Mouse (Mus musculus): ENCODE results near the gene Pld5. TPM values are rescaled to one million over a fixed set of nuclear protein-coding genes. Genes with fewer than 3 reads are reported as not detected.

Gene Pld5
- polyA plus RNA-seq, 1 experiment from 2014 or later: 2.3 TPM

DNA sequence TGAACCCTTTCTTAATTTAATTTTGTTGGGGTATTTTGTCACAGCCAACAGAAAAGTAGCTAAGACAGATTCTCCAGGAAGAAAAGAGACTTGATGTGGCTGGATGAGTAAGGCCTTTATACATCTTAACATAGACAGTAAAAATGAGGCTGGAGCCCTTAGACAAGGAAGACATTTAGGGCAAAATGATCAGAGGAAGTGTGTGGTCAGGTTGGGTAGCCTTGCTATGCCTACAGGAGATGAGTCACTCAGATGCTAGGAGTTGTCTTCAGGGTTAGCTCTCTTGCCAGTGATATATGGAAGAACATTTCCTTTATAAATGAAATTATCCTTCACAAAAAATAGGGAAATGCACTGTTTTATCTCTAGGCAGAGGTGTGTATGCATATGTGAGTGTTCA, 198.3 kb downstream of the Pld5 start:
- Histone ChIP-seq H3K27me3 (replicated peaks) (no peaks in the 10 kb centered on the region), H3K4me3 (no peak overlapping the region), H3K36me3 (no peaks in the 10 kb centered on the region), H3K27ac (no peak overlapping the region), H3K9me3 (no peaks in the 10 kb centered on the region), H3K4me1 (peaks cover 4% of the 10 kb centered on the region; the same call in 1 of the 2 replicates), H3K4me2 (replicated peaks) (no peak overlapping the region), H3K9ac (no peak overlapping the region)
- ATAC-seq (ENCODE audit: low FRiP score, low read depth): no peak

- H3K27ac ChIP-seq: no peak overlapping the region
- no peak overlapping the region for H3K4me3 ChIP-seq
- H3K9me3 ChIP-seq: no peaks in the 10 kb centered on the region
- H3K4me1 ChIP-seq: peaks cover 4% of the 10 kb centered on the region; the same call in 1 of the 2 replicates
- no peak overlapping the region for H3K4me2 ChIP-seq (replicated peaks)
- peak; percentile 38; the same call in 1 of the 2 replicates for ATAC-seq (ENCODE audit: low FRiP score, low read depth)
- H3K36me3 ChIP-seq: no peaks in the 10 kb centered on the region
- no peaks in the 10 kb centered on the region for H3K27me3 ChIP-seq (replicated peaks)
- H3K9ac ChIP-seq: no peak overlapping the region
Measured at GRCm38 (mm10) chr1:176075810-176076209, 199.3 kb downstream of the Pld5 start.

DNA sequence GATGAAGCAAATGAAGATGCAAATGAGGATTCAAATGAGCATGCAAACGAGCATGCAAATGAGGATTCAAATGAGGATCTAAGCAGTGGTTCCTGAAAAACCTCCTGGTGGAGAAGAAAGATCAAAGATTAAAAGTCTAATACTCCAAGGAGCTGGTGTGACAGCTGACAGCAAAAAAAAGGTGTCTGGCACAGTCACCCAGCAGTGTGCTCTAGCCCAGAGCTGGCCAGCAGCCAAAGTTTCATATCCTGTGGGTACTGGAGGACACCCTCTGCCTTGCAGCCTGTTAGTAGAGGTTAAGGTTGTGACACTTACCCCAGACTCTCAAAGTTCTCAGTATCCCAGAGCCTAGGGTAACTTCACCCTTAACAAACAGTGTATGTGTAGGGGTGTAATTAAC, 199.7 kb downstream of the Pld5 start:
- peak; percentile 82; the same call in 1 of the 2 replicates for ATAC-seq (ENCODE audit: low FRiP score, low read depth)
- no peaks in the 10 kb centered on the region for H3K9me3 ChIP-seq
- H3K4me3 ChIP-seq: no peak overlapping the region
- no peak overlapping the region for H3K27ac ChIP-seq
- peaks cover 4% of the 10 kb centered on the region; the same call in 1 of the 2 replicates for H3K4me1 ChIP-seq
- 53% methylated on average over 1 of the region's 1 CpGs for WGBS
- no peak overlapping the region for H3K4me2 ChIP-seq (replicated peaks)
- H3K9ac ChIP-seq: no peak overlapping the region
- no peaks in the 10 kb centered on the region for H3K27me3 ChIP-seq (replicated peaks)
- H3K36me3 ChIP-seq: no peaks in the 10 kb centered on the region

DNA sequence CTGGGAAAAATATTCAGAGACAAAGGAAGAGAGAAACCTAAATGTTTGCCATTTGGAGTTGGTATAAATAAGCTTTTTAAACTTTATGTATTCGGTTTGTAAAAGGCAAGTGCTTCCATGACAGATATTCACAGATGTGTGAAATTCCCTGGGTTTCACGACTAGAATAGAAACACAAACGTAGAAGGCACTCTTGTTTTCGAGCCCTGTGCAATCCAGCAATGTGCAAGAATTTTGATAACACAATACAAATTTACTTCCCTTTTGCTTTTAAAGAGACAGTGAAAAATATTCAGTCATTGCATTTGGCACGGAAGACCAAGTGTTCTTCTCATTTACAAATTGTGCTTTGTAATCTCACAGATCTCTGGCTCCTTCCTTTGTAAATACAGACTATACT, 200.6 kb downstream of the Pld5 start:
- no peak overlapping the region for H3K27ac ChIP-seq
- H3K9me3 ChIP-seq: no peaks in the 10 kb centered on the region
- no peaks in the 10 kb centered on the region for H3K36me3 ChIP-seq
- H3K4me1 ChIP-seq: peaks cover 4% of the 10 kb centered on the region; the same call in 1 of the 2 replicates
- no peaks in the 10 kb centered on the region for H3K27me3 ChIP-seq (replicated peaks)
- 76% methylated on average over 5 of the region's 5 CpGs for WGBS
- no peak for ATAC-seq (ENCODE audit: low FRiP score, low read depth)
- no peak overlapping the region for H3K9ac ChIP-seq
- H3K4me2 ChIP-seq (replicated peaks): no peak overlapping the region
- H3K4me3 ChIP-seq: no peak overlapping the region

DNA sequence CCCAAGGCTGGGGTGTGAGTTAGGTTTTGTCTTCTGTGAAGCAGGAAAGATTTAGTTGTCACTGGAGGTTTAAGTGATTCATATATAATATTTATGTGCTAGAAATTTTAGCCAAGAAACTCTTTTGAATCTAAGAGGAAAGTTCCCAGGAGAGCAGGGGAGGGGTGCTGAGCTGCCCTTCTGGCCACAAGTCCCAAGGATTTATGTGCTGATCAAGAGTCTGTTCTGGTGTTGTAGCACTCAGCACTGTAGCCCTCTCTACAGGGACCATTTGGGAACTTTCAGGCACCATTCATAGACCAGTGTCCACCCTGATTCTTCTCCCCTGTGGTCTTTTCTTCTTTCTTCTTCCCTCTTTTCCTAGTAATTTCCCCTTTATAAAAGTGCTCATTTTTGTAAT, 209.8 kb downstream of the Pld5 start:
- Histone ChIP-seq H3K9me3 (no peaks in the 10 kb centered on the region), H3K4me2 (replicated peaks) (no peak overlapping the region), H3K4me3 (no peak overlapping the region), H3K36me3 (no peaks in the 10 kb centered on the region), H3K27ac (no peak overlapping the region), H3K9ac (no peak overlapping the region), H3K27me3 (replicated peaks) (no peaks in the 10 kb centered on the region), H3K4me1 (no peaks in the 10 kb centered on the region)
- no peak for ATAC-seq (ENCODE audit: low FRiP score, low read depth)

DNA sequence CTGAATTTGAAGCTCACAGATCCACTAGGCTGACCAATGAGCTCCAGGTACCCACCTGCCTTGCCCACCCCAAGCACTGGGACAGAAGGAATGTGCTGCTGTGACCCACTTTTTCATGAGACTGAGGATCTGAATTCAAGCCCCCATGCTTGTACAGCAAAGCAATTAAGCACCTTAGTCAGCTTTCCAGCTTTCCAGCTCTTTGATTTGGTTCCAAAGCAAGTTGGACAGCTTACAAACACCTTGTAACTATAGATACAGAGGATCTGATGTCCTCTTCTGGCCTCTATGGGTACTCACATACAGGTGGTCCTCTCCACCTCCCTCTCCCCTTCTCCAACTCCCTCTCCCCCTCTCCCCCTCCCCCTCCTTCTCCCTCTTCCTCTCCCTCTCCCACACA, 210.6 kb downstream of the Pld5 start:
- H3K4me1 ChIP-seq: no peaks in the 10 kb centered on the region
- no peak overlapping the region for H3K4me3 ChIP-seq
- H3K4me2 ChIP-seq (replicated peaks): no peak overlapping the region
- H3K9me3 ChIP-seq: no peaks in the 10 kb centered on the region
- no peak overlapping the region for H3K9ac ChIP-seq
- no peak for ATAC-seq (ENCODE audit: low FRiP score, low read depth)
- H3K36me3 ChIP-seq: no peaks in the 10 kb centered on the region
- H3K27ac ChIP-seq: no peak overlapping the region
- no peaks in the 10 kb centered on the region for H3K27me3 ChIP-seq (replicated peaks)

DNA sequence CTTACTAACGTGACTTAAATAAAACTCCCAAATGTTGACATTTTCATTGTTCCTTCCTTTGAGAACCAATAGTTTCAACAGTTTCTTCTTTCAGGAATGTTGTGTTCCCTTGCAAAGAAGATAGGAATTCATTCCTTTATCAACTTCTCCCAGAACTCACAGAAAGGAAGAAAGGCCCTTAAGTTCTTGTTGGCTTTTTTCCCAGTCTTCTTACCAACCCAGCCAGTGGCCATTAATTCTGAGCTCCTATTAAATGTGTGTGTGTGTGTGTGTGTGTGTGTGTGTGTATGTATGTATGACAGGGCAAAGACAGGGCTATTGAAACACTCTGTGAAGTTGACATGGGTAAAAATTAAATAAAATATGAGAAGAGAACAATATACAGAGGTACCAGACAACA, 221.5 kb downstream of the Pld5 start:
- no peak overlapping the region for H3K27ac ChIP-seq
- no peaks in the 10 kb centered on the region for H3K9me3 ChIP-seq
- H3K4me2 ChIP-seq (replicated peaks): no peak overlapping the region
- no peaks in the 10 kb centered on the region for H3K36me3 ChIP-seq
- WGBS: 74% methylated on average over 1 of the region's 1 CpGs
- no peak overlapping the region for H3K4me3 ChIP-seq
- no peak for ATAC-seq (ENCODE audit: low FRiP score, low read depth)
- H3K4me1 ChIP-seq: no peaks in the 10 kb centered on the region
- H3K27me3 ChIP-seq (replicated peaks): no peaks in the 10 kb centered on the region
- H3K9ac ChIP-seq: no peak overlapping the region

- Histone ChIP-seq H3K9ac (no peak overlapping the region), H3K27me3 (replicated peaks) (no peaks in the 10 kb centered on the region), H3K4me2 (replicated peaks) (no peak overlapping the region), H3K4me3 (no peak overlapping the region), H3K9me3 (no peaks in the 10 kb centered on the region), H3K4me1 (no peaks in the 10 kb centered on the region), H3K36me3 (no peaks in the 10 kb centered on the region), H3K27ac (no peak overlapping the region)
- no peak for ATAC-seq (ENCODE audit: low FRiP score, low read depth)
- 54% methylated on average over 5 of the region's 5 CpGs for WGBS
Measured at GRCm38 (mm10) chr1:176046995-176047394, 228.1 kb downstream of the Pld5 start.

DNA sequence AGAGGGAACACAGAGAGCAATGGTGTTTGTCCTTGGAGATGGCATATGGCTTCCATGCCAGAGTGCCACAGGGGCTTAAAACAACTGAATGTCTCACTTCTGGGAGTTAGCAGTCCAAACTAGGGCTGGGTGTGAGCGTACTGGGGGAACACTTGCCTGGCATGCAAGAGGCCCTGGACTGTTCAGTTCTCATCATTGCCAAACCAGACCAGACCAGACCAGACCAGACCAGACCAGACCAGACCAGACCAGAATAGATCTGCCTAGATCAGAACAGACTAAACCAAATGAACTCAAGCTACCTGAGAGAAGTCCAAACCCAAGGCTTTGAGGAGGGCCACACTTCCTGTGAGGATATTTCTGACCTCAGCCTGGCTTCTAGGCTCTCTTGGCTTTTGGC, 228.7 kb downstream of the Pld5 start:
- H3K36me3 ChIP-seq: no peaks in the 10 kb centered on the region
- no peak overlapping the region for H3K9ac ChIP-seq
- H3K9me3 ChIP-seq: no peaks in the 10 kb centered on the region
- WGBS: 91% methylated on average over 1 of the region's 1 CpGs
- ATAC-seq (ENCODE audit: low FRiP score, low read depth): no peak
- H3K4me1 ChIP-seq: no peaks in the 10 kb centered on the region
- H3K27ac ChIP-seq: no peak overlapping the region
- H3K27me3 ChIP-seq (replicated peaks): no peaks in the 10 kb centered on the region
- no peak overlapping the region for H3K4me3 ChIP-seq
- H3K4me2 ChIP-seq (replicated peaks): no peak overlapping the region

- no peaks in the 10 kb centered on the region for H3K9me3 ChIP-seq
- no peak overlapping the region for H3K27ac ChIP-seq
- ATAC-seq (ENCODE audit: low FRiP score, low read depth): no peak
- no peak overlapping the region for H3K4me3 ChIP-seq
- H3K9ac ChIP-seq: no peak overlapping the region
- H3K36me3 ChIP-seq: no peaks in the 10 kb centered on the region
- no peaks in the 10 kb centered on the region for H3K4me1 ChIP-seq
- no peaks in the 10 kb centered on the region for H3K27me3 ChIP-seq (replicated peaks)
- 81% methylated on average over 4 of the region's 4 CpGs for WGBS
- H3K4me2 ChIP-seq (replicated peaks): no peak overlapping the region
Measured at GRCm38 (mm10) chr1:176043056-176043455, 232.1 kb downstream of the Pld5 start.

DNA sequence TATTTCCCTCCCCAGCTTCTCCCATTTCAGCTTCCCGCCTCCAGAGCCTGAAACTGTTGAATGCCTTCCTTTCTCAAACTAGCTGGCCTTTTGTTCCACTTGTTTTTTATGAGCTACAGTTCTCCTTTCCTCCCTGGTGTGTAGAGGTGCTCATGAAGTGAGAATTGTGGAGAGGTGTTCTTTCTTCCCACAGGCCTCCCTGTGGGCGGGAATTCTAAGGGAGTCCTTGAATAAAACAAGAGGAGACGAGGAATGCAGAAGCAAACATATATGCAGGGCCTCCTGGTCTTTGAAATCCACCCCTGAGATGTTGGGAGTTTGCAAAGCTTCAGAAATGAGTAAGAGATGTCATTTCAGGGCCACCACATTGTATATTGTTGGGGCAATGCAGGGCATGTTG, 235.2 kb downstream of the Pld5 start:
- H3K9me3 ChIP-seq: no peaks in the 10 kb centered on the region
- H3K36me3 ChIP-seq: no peaks in the 10 kb centered on the region
- H3K27me3 ChIP-seq (replicated peaks): no peaks in the 10 kb centered on the region
- no peak overlapping the region for H3K4me2 ChIP-seq (replicated peaks)
- no peak overlapping the region for H3K9ac ChIP-seq
- H3K27ac ChIP-seq: no peak overlapping the region
- ATAC-seq (ENCODE audit: low FRiP score, low read depth): no peak
- WGBS: 44% methylated on average over 3 of the region's 3 CpGs
- H3K4me1 ChIP-seq: no peaks in the 10 kb centered on the region
- H3K4me3 ChIP-seq: no peak overlapping the region

GRCm38 (mm10) chr1:176036028-176036427, 239.1 kb downstream of the Pld5 start:
- no peaks in the 10 kb centered on the region for H3K9me3 ChIP-seq
- H3K4me3 ChIP-seq: no peak overlapping the region
- no peak overlapping the region for H3K9ac ChIP-seq
- H3K36me3 ChIP-seq: no peaks in the 10 kb centered on the region
- no peak overlapping the region for H3K27ac ChIP-seq
- 65% methylated on average over 3 of the region's 3 CpGs for WGBS
- H3K4me1 ChIP-seq: no peaks in the 10 kb centered on the region
- H3K27me3 ChIP-seq (replicated peaks): no peaks in the 10 kb centered on the region
- no peak overlapping the region for H3K4me2 ChIP-seq (replicated peaks)
- ATAC-seq (ENCODE audit: low FRiP score, low read depth): no peak

DNA sequence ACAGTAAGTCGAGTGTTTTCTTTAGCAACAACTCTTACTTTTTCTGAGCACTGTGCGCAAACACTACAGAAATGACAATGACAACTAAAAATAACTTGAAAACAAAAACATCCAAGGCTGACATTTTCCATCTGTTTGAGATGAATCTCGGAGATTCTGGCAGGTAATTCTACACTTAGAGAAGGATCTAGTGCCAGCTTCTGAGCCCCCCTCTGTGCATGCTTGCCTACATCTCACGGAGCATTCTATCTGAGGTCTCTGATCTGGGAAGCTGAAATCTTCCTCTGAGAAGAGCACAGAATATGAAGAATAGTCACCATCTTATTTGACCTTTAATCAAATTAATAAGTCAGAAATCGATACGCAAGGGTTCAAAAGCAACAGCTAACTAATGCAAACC, 240.4 kb downstream of the Pld5 start:
- Histone ChIP-seq H3K4me2 (replicated peaks) (no peak overlapping the region), H3K9ac (no peak overlapping the region), H3K4me1 (no peaks in the 10 kb centered on the region), H3K4me3 (no peak overlapping the region), H3K27me3 (replicated peaks) (no peaks in the 10 kb centered on the region), H3K9me3 (no peaks in the 10 kb centered on the region), H3K27ac (no peak overlapping the region), H3K36me3 (no peaks in the 10 kb centered on the region)
- ATAC-seq (ENCODE audit: low FRiP score, low read depth): no peak
- 84% methylated on average over 6 of the region's 6 CpGs for WGBS

DNA sequence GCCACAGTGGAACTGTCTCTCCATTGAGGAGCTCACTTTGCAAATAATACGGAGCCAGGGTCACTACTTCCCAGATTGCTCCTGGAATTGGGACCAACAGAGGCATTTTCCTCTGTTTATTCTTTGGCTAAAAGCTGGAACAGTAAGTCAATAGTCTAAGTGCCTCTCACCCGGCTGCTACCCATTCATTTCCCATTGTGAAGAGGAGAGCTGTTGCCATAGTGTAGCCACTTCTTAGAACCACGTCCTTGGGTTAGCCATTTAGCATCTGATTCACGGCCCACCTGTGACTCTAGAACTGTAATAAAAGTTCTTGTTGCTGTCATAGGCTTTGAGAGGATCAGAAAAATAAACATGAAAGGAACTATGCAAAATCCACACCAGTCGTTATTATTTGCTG, 241.4 kb downstream of the Pld5 start:
- Histone ChIP-seq H3K36me3 (no peaks in the 10 kb centered on the region), H3K9me3 (no peaks in the 10 kb centered on the region), H3K4me1 (no peaks in the 10 kb centered on the region), H3K4me2 (replicated peaks) (no peak overlapping the region), H3K9ac (no peak overlapping the region), H3K4me3 (no peak overlapping the region), H3K27me3 (replicated peaks) (no peaks in the 10 kb centered on the region), H3K27ac (no peak overlapping the region)
- 60% methylated on average over 5 of the region's 5 CpGs for WGBS
- ATAC-seq (ENCODE audit: low FRiP score, low read depth): no peak
